Mouse (Mus musculus) layer of hippocampus, postnatal 10 days (tissue): ENCODE results near the gene Cpsf2. TPM values are rescaled to one million over a fixed set of nuclear protein-coding genes. Genes with fewer than 3 reads are reported as not detected.
"Not testable (repeated sequence)": the region's sequence is repeated elsewhere in the genome, so short reads cannot be mapped to it uniquely, and the experiment has no call there.

Source experiments
- DNase-seq, 2 experiments: peaks; one replicate each; pipeline ENCODE4 v3.0.0; 2021; ENCODE audit warnings: low spot score in 2 of 2
- long read RNA-seq: library from polyadenylated mRNA; stranded (forward); transcript quantifications from one replicate; pipeline ENCODE4 v2.0.0, GENCODE M21; 2023
- total RNA-seq, 2 experiments: library from RNA; stranded (reverse); gene quantifications; 2 replicates each; pipeline ENCODE4 v1.2.3; 2021

Gene Cpsf2
- 10 to 100 TPM; 35.9 to 36.7 TPM for total RNA-seq
- long read RNA-seq, full-length matches to known transcripts = 20 of 32 reads
- long read RNA-seq, partial matches to known transcripts = 9 of 32 reads
- long read RNA-seq, other reads (novel, unspliced or antisense) = 3 of 32 reads

DNA sequence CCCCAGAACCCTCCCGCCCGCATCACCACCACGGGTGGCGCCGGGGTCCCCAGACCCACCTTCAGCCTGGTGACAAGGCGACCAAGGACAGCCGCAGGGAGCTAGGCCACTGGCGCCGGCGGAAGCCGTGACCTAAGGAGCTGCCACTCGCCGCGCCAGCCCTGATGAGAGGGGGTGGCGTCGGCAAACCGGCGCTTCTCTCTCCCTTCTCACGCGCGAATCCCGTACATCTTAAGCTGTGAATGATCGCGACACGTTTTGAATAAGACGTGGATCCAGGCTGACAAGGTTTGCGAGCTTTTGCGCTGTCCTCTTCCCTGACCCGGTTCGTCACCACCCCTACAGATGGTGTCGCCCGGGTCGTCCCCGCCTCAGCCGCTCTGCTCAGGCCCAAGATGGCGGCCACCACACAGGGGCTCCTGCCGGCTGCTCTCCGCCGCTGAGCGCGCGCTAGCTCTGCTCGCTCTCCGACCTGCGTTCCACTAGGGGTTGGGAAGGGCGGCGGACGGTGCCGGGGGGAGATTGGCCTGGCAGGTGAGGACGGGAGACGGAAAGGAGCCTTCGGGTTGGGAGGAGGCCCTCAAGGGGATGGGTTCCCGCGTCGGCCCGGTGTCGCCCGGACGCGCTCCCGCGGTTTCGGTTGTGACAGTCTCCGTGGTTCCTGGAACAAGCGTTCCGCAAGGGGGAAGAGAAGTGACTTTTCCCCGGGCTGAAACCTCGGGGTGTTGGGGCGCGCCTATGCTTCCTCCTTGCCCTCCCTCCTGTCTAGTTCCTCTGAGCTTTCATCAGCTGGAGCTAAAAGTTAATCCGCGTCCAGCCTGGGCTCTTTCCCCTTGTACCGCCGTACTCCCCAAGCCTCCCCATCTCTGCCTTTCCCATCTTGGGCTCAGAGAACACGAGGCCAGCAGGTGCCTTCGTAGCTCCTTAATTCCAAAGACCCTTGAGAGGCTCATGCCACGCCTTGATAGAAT, at the start of gene Cpsf2:
Gene Cpsf2, plus strand, starts transcription at position 388 of the 971 bp plus-strand sequence.
- peak; percentile 89 to 91 for DNase-seq

DNA sequence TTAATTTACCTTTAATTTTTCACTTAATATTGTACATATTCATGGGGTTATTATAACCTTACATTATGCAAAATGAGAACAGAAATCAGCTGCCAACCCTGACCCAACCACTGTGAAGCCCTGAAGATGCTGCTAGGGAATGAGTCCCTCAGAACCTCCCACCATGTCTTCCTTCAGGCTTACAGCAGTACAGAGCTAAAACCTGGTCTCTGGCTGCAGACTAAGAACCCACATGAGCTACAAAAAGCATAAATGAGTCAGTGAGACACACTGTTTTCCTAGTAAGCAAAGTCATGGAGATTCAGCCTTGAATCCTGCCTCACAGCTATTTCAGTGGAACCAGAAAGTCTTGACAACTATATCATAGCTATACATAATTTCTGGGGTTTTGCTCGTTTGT, 47.4 kb upstream of the Cpsf2 start:
- no peak for DNase-seq

DNA sequence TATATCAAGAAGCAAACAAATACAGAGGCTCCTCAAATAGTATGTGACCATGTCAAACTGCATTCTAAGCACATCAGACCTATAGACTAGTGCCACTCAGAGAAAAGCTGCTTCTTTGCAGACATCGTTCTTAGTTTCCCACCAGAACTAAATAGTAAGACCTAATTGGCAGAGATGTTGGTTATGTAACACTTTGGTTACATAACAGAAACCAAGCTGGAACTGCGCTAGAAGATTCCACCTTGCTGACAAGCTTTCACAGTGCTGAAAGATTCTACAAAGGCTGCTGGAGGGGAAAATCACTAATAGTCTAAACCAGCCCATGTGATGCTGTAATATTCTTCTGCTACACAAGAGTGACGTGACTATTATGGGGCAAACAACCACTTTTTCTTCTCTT, 40.6 kb upstream of the Cpsf2 start:
- DNase-seq = no peak

DNA sequence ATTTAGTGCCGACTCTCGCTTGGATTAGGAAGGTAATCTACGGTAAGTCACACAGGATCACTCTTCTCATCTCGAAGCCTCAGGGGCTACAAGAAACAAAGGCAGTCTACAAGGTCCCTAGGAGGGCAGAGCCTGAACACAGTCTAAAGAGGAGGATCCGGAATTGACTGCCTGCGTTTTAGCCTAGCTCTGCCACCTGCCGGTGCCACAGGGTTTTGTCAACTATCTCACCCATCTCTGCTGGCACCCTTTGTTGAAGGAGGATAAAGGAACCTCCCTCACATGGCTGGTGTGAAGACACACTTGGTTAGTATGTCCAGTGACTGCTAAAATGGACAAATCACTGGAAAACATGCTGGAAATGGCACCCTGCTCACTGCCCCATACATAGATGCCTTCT, 38.2 kb upstream of the Cpsf2 start:
- DNase-seq = no peak

DNA sequence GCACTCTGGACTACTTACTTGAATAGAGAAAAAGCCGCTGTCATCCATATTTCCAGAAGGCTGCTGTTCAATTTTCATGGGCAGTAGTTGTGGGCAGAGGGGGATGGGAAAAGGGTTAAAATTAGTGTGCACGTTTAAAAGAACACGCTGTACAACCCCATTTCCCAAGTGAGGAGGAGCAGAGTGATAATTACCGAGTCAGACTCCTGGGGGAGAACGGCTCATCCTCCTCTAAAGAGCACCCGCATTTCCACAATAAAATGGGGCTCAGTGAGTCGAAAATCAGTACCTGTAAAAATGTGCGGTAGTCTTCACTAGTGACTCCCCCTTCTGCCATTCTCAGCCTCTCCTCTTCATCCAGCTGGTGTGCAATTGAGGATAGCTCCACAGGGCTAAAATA, 27.8 kb upstream of the Cpsf2 start:
- no peak for DNase-seq

DNA sequence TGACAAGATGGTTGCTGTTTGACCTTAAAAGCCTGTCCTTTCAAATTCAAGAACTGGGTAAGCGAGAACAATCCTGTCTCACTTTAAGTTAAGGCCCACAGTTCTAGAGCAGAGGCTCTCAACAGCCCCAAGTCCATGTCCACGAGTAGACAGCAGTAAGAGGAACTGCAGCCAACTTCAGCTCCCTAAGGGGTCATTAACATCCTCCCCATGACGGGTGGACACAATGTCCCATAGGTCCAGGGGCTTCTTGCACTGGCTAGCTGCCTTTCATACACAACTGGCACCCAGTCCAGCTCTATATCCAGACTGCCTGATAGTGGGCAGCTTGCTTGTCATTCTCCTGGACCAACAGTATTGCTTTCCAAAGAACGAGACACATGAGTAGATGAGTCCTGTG, 27.0 kb upstream of the Cpsf2 start:
- no peak for DNase-seq

DNA sequence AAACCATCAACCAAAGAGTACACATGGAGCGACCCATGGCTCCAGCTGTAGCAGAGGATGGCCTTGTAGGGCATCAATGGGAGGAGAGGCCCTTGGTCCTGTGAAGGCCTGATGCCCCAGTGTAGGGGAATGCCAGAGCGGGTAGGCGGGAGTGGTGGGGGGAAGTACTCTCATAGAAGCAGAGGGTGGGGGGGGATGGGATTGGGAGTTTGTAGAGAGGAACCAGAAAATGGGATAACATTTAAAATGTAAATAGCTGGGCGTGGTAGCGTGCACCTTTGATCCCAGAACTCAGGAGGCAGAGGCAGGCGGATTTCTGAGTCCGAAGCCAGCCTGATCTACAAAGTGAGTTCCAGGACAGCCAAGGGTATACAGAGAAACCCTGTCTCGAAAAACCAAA, 20.0 kb upstream of the Cpsf2 start:
- not testable (repeated sequence) for DNase-seq

DNA sequence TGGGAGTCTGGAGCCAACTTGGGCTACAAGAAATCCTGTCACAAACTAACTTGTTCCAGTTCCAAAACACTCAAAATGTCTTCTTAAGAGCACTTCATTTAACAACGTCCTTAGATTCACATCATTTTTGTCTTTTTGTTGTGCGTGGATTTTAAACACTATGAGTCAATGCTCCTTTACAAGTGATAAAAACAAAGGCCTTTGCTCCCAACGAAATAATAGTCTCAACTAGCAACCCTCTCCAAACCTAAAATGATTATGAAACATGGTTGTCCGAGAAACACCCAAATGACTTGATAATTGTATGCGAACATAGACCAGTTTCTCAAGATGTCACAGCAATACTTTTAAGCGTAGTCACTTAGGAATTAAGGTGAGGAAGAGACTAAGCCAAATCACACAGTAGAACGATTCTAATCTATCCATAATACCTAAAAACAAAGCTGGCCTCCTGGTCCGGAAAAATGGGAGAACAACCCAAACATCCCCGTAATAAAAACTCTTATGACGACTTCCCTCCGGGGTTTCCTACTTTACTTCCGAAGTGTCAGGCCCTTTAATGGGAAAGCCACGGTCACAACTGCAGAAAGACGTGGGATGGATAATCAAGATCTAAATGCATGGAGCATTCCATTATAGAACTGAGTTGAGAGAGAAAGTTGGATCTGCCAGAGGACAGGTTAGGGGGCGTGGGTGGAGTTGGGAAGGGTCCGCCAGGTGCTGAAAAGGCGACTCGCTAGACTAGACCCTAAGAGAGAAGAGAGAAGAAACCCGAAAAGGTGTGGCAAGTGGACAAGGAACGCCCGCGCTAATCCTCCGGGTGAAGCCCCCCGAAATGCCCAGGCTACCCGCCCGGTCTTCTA, 18.5 kb upstream of the Cpsf2 start:
- DNase-seq = no peak

DNA sequence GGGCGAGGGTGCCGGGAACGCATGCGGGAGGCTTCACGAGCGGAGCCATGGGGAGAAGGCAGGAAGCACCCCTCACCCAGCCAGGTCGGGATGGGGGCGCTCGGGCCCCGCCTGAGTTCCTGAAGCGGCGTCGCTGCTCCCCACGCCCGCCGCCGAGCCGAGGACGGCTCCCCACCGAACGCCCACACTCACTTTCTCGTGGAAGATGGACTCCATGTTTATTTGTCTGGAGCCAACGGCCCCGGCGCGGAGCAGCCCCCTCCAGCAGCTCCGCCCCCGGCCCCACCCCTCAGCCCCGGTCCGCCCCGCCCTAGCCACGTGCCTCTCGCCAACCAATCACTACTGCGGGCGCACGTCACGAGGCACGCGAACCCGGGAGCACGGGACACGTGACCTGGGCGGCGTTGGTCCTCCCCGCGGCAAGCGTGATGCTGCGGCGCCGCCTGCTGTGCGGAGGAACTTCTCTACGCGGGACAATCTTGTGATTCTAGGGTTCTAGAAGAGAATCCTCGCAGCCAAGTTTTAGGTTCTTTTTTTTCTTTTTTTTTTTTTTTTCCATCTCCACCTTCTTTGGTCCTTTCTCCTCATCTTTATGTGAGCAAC, 17.7 kb upstream of the Cpsf2 start, which contains the start of gene Atxn3:
Gene Atxn3, minus strand, starts transcription at position 305 of the 603 bp plus-strand sequence.
- DNase-seq = peak; percentile 96 to 98

DNA sequence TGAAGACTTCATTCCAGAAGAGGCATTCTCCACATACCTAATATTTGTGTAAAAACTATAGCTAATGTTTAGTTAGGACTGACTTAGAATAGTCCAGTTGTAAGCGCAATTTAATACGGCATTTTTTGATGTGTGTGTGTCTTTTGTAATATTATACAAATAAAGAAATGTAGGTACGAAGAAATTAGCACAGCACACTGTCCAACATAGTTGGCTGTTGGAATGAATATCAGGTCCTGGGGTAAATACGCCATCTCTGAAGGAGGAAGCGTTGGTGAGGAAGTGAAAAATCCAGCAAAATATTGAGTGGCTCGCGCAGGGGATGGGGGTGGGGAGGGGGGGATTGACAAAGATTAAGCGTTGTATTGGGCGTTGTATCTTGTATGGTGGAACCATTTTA, 17.2 kb upstream of the Cpsf2 start:
- no peak for DNase-seq

DNA sequence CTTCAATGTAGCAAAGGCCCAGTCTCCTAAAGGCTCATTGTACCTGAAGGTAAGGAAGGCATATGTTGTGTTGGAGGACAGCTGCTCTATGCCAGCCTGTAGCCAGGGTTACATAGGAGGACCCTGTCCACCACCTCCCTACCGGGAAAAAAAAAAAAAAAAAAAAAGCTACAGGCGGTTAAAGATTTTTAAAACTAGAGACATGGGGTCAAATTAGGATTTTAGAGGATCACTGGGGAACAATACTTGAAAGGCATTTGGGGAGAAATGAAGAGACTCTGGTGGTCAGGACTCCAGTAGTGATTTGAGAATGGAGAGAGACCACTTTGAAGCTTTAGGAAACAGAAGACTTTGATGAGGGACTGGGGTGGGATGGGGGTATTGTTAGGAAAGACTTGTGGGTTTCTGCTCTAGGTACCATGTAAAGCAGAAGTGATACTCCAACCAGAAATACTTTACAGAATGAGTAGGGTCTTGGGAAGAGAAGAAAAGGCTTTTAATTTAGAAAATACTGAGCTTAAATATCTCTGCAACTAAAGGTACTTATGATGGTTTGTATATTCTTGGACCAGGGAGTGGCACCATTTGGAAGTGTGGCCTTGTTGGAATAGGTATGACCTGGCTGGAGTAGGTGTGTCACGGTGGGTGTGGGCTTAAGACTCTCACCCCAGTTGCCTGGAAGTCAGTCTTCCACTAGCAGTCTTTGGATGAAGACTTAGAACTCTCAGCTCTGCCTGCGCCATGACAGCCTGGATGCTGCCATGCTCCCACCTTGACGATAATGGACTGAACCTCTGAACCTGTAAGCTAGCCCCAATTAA, 16.6 kb upstream of the Cpsf2 start:
- not testable (repeated sequence) for DNase-seq

DNA sequence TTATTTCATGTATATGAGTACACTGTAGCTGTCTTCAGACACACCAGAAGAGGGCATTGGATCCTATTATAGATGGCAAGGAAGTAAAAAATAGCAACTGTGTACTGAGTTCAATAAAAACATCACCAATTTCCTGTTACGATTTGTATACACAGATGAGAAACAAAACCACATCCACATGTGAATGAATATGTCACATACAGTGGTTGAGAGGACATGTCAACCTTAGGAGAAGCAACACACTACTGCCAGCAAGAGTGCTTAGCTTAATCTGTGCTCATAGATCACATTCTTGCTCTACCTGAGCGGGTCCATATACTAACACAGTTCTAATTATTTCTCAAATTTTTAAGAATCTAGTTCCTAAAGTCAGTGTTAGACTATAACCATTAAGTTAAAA, 4.5 kb upstream of the Cpsf2 start:
- DNase-seq = no peak

DNA sequence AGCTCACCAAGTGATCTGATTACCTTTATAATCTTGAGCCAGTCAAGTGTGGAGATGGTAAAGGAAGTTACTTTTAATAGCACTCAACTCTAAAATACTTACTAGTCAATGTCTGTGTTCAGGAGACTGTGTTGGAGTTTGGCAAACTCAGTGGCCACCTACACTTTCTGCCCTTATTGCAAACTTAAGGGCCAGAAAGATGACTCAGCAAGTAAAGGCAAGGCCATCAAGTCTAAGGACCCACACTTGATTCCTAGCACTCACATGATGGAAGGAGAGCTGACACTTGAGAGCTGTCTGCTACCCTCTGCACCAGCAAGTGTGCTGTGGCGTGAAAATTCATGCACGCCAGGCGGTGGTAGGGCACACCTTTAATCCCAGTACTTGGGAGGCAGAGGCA, 3.6 kb upstream of the Cpsf2 start:
- DNase-seq = no peak

DNA sequence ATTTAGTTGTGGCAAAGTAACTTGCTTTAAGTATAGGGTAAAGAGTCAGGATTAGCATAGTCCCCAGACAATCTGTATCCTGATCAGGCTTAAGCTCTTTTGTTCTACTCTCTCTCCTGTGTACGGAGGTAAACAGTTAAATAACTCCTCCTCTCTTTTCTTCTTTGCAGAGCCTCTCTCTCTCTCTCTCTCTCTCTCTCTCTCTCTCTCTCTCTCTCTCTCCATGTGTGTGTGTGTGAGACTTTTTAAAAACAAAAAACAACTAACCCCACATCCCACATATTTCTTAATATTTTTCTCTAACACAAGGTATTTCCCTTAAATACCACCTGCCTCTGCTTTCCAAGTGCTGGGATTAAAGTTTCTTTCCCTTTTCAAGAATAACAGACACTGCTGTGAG, 1.2 kb upstream of the Cpsf2 start:
- DNase-seq = no peak

DNA sequence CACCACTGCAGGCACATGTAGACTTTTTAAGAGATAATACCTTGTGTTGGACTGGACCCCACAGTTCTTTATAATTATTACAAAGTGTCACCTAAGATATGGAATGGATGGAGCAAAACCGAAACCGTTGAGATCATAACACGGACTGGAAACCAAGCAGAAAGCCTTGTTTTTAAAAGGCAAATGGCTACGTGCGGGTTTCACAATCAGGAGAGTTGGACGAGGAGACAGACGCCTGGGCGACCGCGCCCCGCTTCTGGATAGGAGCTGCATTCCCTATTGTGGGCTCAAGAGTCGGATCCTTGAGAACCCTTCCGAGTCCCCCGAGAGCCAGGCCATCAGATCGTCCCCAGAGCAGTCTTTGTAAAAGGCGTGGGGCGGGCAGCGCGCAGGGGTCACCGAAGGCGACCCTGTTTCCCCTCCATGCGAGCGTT, 604 bp upstream of the Cpsf2 start:
- peak in 1 of 2 experiments; percentile 16 for DNase-seq

DNA sequence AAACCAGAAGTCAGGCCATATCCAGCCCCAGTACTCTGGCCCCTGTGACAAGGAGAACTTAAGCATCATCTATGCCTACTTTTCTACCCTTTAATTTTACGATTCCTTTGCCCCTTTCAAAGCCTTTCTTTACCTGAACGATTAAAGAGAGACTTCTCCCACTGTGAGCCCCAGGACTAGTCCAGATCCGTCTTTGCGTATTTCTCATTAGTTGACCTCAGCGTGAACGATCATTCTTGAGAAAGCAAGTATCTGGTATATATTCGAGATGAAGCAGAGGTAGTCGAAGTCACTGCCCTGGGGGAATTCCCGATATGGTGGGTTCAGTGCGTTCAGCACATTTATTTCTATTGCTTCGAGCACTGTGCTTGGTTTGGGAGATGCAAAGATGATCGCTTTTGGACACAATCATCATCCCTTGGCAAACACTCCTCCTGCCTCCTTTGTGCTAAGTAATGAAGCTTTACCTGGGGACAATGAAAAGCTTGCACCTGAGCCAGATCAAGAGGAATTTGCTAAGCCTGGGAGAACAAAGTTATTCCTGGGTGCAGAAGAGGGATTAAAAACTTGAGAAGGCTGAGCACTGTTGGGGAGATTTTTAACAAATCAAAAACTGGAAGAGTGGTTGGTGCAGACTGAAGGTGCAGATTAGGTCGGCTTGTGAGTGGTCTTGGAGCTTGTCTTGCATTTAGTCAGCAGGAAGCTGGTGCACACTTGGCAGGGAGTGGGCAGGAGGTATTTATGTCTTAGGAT, 1.0 kb downstream of the Cpsf2 start:
- no peak for DNase-seq

DNA sequence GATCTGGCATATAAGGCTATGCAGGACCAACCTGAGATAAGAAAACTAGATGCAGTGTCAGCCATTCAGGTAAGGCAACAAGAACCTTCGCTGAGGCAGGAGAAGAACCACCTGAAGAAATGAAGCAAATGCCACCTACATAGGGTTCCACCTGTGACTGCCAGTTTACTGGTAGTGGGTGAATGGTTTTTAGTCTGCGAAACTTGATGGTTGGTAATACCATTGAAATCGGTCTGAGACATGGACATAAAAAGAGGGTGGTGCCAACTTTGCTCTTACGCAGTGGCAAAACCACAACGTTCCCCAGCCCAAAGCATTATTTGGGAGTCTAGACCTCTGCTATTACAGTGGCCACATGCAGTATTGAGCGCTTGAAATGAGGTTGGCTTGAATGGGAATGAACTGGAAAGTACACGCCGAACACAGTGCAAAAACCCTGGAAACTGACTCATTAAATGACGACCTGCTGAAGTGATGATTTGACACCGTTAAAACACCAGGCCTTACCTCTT, 1.7 kb downstream of the Cpsf2 start:
- no peak for DNase-seq

DNA sequence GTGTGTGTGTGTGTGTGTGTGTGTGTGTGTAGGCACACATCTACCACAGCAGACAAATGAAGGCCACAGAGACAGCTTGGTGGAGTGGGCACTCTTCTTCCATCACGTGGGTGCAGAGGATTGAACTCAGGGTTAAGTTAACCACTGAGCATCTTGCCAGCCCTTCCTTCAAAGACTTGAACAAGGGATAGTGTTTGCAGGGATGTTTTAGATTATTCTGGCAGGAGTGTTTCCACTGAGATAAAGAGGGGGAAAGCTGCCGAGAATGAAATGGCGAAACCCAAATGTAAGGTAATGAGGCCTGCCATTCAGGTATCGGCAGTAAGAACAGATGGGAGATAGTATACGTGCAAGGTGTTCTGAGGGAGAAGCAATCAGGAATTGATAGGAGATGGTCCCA, 2.4 kb downstream of the Cpsf2 start:
- no peak for DNase-seq

DNA sequence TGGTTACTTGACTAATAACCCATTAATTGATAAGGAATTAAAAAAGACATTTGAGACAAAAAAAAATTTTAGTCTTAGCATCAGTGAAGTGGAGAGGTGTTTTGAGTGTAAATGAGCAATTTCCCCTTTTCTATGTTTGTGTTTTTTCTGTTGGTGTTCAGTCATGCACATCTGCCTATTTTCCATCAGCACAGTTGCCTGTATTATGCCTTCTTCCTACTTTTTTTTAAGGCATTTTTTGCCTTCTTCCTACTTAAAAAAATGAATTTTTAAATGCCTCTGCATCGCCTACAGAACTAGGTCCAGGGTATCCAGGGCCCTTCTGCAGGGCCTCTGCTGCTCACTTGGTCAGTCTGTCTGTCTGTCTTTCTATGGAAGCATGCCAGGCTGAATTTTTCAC, 2.8 kb downstream of the Cpsf2 start:
- no peak for DNase-seq
